Mouse (Mus musculus): ENCODE data around the gene Gm28043. TPM values are rescaled to one million over a fixed set of nuclear protein-coding genes. Genes with fewer than 3 reads are reported as not detected.
"Not testable (repeated sequence)": the region's sequence is repeated elsewhere in the genome, so short reads cannot be mapped to it uniquely, and the experiment has no call there.

The Gm28043 gene
- polyA plus RNA-seq, 1 experiment = 3.2 TPM

DNA sequence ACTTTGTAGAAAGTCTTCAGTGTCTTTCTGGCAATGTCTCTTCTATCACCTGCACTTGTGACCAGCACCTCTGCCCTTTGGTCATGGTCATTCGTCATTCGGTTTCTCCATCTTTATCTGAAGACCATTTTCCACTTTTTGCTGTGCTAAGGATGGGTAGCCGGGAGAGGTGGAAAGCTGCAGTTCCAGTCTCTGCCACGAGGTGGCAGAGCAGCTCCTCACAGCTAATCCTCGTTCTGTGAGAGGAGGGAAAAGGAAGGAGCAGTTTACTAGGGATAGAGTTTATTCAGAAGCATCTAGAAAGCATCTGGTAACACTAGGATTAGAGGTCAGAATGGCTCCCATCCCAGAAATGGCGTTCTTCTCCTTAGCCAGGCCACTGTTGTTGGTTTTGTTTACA is 11.4 kb upstream of the Gm28043 start:
- H3K27ac ChIP-seq (ENCODE audit: insufficient read depth, low read length) = no peak overlapping the region
- no peaks in the 10 kb centered on the region for H3K27me3 ChIP-seq (ENCODE audit: control insufficient read depth, insufficient read depth, low read length)
- no peak overlapping the region for H3K4me3 ChIP-seq (replicated peaks; ENCODE audit: insufficient read depth, low read depth, low read length)
- 15% methylated on average over 6 of the region's 6 CpGs for whole genome bisulfite sequencing
- peaks cover 18% of the 10 kb centered on the region for H3K4me1 ChIP-seq (ENCODE audit: control insufficient read depth, insufficient read depth, low read length)
- DNase-seq = peak; percentile 73 to 85
- no peak for TF ChIP-seq POLR2A (IDR thresholded peaks at IDR 0.05; ENCODE audit: borderline replicate concordance, insufficient read depth, low read length)
- TF ChIP-seq CTCF (IDR thresholded peaks at IDR 0.05; ENCODE audit: borderline replicate concordance, insufficient read depth, low read depth, low read length) = peak; percentile 86

DNA sequence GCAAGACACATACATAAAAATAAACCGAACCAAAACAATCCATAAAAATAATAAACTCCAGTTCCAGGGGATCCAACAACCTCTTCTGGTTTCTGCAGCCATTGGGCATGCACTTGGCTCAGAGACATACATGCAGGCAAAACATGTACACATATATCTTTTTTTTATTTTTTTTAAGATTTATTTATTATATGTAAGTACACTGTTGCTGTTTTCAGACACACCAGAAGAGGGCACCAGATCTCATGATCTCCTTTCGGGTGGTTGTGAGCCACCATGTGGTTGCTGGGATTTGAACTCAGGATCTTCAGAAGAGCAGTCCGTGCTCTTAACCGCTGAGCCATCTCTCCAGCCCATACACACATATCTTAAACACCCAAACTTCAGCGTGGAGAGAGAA is 1.2 kb upstream of the Gm28043 start:
- H3K27me3 ChIP-seq (ENCODE audit: control insufficient read depth, insufficient read depth, low read length); H3K4me3 ChIP-seq (replicated peaks; ENCODE audit: insufficient read depth, low read depth, low read length): not testable (repeated sequence)
- 89% methylated on average over 5 of the region's 5 CpGs for WGBS

DNA sequence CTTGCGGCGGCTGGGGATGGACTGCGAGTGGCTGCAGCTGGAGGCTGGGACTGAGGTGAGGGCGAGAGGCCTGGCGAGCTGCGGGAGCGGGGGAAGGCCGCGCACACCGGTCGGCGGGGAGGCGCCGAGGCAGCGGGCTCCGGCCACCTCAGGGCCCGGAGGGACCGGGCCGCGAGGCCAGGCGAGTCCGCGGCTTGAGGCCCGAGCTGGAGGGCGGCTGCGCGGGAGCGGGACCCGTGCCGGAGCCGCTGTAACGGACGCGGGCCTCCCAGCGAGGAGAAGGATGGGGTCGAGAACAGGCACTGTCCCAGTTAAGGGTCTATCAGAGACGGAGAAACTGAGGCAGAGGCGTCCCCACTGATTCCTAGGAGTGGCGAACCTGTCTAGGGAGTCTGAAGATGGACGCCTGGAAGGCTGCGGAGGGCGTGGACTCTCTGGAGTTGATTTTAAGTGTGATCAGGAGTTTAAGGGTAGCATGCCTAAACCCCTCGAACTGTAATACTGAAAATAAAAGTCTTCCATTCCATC is 412 bp downstream of the Gm28043 start:
- DNase-seq = no peak
- peak overlapping the region; percentile 71 for H3K27ac ChIP-seq (ENCODE audit: insufficient read depth, low read length)
- H3K4me3 ChIP-seq (replicated peaks; ENCODE audit: insufficient read depth, low read depth, low read length) = peak overlapping the region; percentile 97
- under 1% methylated on average over 43 of the region's 43 CpGs for WGBS
- H3K4me1 ChIP-seq (ENCODE audit: control insufficient read depth, insufficient read depth, low read length) = peaks cover 16% of the 10 kb centered on the region
- no peaks in the 10 kb centered on the region for H3K27me3 ChIP-seq (ENCODE audit: control insufficient read depth, insufficient read depth, low read length)
- TF ChIP-seq POLR2A (IDR thresholded peaks at IDR 0.05; ENCODE audit: borderline replicate concordance, insufficient read depth, low read length) (no peak), CTCF (IDR thresholded peaks at IDR 0.05; ENCODE audit: borderline replicate concordance, insufficient read depth, low read depth, low read length) (no peak)

More for the DNA sequence above, 1.2 kb upstream of the Gm28043 start:
- not testable (repeated sequence) for H3K27ac ChIP-seq (ENCODE audit: insufficient read depth, low read length); DNase-seq
- peaks cover 16% of the 10 kb centered on the region for H3K4me1 ChIP-seq (ENCODE audit: control insufficient read depth, insufficient read depth, low read length)

GRCm38 (mm10) chr17:29615616-29616015 is 940 bp downstream of the Gm28043 start:
- WGBS = 0% methylated on average over 4 of the region's 4 CpGs
- no peak overlapping the region for H3K27ac ChIP-seq (ENCODE audit: insufficient read depth, low read length)
- TF ChIP-seq POLR2A (IDR thresholded peaks at IDR 0.05; ENCODE audit: borderline replicate concordance, insufficient read depth, low read length) (no peak), CTCF (IDR thresholded peaks at IDR 0.05; ENCODE audit: borderline replicate concordance, insufficient read depth, low read depth, low read length) (no peak)
- no peaks in the 10 kb centered on the region for H3K27me3 ChIP-seq (ENCODE audit: control insufficient read depth, insufficient read depth, low read length)
- peaks cover 16% of the 10 kb centered on the region for H3K4me1 ChIP-seq (ENCODE audit: control insufficient read depth, insufficient read depth, low read length)
- peak overlapping the region; percentile 97 for H3K4me3 ChIP-seq (replicated peaks; ENCODE audit: insufficient read depth, low read depth, low read length)
- no peak for DNase-seq

- TF ChIP-seq POLR2A (IDR thresholded peaks at IDR 0.05; ENCODE audit: borderline replicate concordance, insufficient read depth, low read length) = no peak
- TF ChIP-seq CTCF (IDR thresholded peaks at IDR 0.05; ENCODE audit: borderline replicate concordance, insufficient read depth, low read depth, low read length) = no peak
- H3K27me3 ChIP-seq (ENCODE audit: control insufficient read depth, insufficient read depth, low read length) = no peaks in the 10 kb centered on the region
- H3K4me3 ChIP-seq (replicated peaks; ENCODE audit: insufficient read depth, low read depth, low read length) = no peak overlapping the region
- H3K4me1 ChIP-seq (ENCODE audit: control insufficient read depth, insufficient read depth, low read length) = peaks cover 16% of the 10 kb centered on the region
- H3K27ac ChIP-seq (ENCODE audit: insufficient read depth, low read length) = no peak overlapping the region
- WGBS = 89% methylated on average over 3 of the region's 3 CpGs
- no peak for DNase-seq
These were observed 4.6 kb downstream of the Gm28043 start for GRCm38 (mm10) chr17:29619231-29619630.

- H3K4me3 ChIP-seq (replicated peaks; ENCODE audit: insufficient read depth, low read depth, low read length) = no peak overlapping the region
- H3K4me1 ChIP-seq (ENCODE audit: control insufficient read depth, insufficient read depth, low read length) = peaks cover 9% of the 10 kb centered on the region; the same call in 1 of the 2 replicates
- no peak for TF ChIP-seq POLR2A (IDR thresholded peaks at IDR 0.05; ENCODE audit: borderline replicate concordance, insufficient read depth, low read length)
- TF ChIP-seq CTCF (IDR thresholded peaks at IDR 0.05; ENCODE audit: borderline replicate concordance, insufficient read depth, low read depth, low read length) = no peak
- 95% methylated on average over 8 of the region's 8 CpGs for WGBS
- no peaks in the 10 kb centered on the region for H3K27me3 ChIP-seq (ENCODE audit: control insufficient read depth, insufficient read depth, low read length)
- no peak overlapping the region for H3K27ac ChIP-seq (ENCODE audit: insufficient read depth, low read length)
- no peak for DNase-seq
These were observed 8.8 kb downstream of the Gm28043 start for GRCm38 (mm10) chr17:29623488-29623887.

DNA sequence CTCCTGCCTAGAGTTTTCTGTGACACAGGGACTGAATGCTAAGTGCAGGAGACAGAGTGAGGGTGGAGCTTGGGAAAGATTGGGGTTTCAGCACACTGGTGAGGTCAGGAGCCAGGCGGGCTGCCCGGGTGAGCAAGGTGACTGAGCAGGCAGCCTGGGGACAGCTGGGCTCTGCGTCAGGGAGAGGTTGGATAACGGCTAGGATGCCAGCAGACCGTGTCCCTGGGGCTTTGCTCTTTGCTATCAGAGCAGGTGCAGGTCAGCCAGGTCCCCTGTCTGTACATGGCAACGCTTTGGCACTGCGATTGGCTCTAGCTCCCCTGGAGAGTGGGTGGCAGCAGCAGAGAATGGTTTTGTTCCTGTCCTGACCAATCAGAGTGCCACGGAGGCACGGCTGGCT is 12.6 kb downstream of the Gm28043 start:
- WGBS = 36% methylated on average over 9 of the region's 9 CpGs
- Histone ChIP-seq H3K4me1 (ENCODE audit: control insufficient read depth, insufficient read depth, low read length) (peaks cover 16% of the 10 kb centered on the region), H3K27me3 (ENCODE audit: control insufficient read depth, insufficient read depth, low read length) (no peaks in the 10 kb centered on the region), H3K4me3 (replicated peaks; ENCODE audit: insufficient read depth, low read depth, low read length) (no peak overlapping the region), H3K27ac (ENCODE audit: insufficient read depth, low read length) (no peak overlapping the region)
- no peak for DNase-seq
- TF ChIP-seq POLR2A (IDR thresholded peaks at IDR 0.05; ENCODE audit: borderline replicate concordance, insufficient read depth, low read length) = no peak
- TF ChIP-seq CTCF (IDR thresholded peaks at IDR 0.05; ENCODE audit: borderline replicate concordance, insufficient read depth, low read depth, low read length) = no peak

GRCm38 (mm10) chr17:29628946-29629345 is 14.3 kb downstream of the Gm28043 start:
- Histone ChIP-seq H3K27ac (ENCODE audit: insufficient read depth, low read length) (no peak overlapping the region), H3K27me3 (ENCODE audit: control insufficient read depth, insufficient read depth, low read length) (no peaks in the 10 kb centered on the region), H3K4me3 (replicated peaks; ENCODE audit: insufficient read depth, low read depth, low read length) (no peak overlapping the region), H3K4me1 (ENCODE audit: control insufficient read depth, insufficient read depth, low read length) (peaks cover 16% of the 10 kb centered on the region)
- peak; percentile 57 to 70 for DNase-seq
- TF ChIP-seq CTCF (IDR thresholded peaks at IDR 0.05; ENCODE audit: borderline replicate concordance, insufficient read depth, low read depth, low read length) (peak; percentile 27; the same call in 1 of the 2 replicates), POLR2A (IDR thresholded peaks at IDR 0.05; ENCODE audit: borderline replicate concordance, insufficient read depth, low read length) (no peak)
- WGBS = 9% methylated on average over 5 of the region's 5 CpGs
